Mouse (Mus musculus) spleen, postnatal 36 days (tissue): ENCODE results near the gene Hrh2.
A peak's percentile ranks its signal among the peaks of the same experiment; 100 is the strongest.

ENCODE experiments used
- DNase-seq, 2 experiments: peaks; one replicate each; pipeline ENCODE4 v3.0.0; 2022; ENCODE audit warnings: low spot score in 2 of 2, mixed read lengths in 1 of 2

The Hrh2 gene

DNA sequence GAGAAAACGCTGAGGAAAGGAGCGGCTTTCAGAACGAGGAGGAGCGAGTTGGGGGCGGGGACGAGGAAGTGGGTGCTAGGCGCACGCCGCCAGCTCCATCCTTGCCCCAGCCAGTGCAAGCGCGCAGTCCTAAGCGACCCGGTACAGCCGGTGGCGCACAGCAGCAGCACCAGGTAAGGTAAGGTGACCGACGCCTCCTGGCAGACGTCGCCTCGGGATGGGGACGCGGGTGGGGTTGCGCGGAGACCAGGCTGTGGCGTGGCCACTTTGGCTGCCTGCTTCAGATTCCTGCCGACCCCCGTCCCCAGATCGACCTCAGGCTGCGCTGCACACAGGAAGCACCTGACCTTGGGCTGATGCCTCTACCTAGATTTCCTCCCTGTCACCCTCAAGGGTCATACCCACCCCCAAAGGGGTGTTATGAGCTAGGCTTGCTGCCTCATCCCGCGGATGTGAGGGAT is at the start of gene Hrh2:
Gene Hrh2, plus strand, starts transcription at position 109 of the 461 bp plus-strand sequence.
- peak in 1 of 2 experiments; percentile 29 for DNase-seq

DNA sequence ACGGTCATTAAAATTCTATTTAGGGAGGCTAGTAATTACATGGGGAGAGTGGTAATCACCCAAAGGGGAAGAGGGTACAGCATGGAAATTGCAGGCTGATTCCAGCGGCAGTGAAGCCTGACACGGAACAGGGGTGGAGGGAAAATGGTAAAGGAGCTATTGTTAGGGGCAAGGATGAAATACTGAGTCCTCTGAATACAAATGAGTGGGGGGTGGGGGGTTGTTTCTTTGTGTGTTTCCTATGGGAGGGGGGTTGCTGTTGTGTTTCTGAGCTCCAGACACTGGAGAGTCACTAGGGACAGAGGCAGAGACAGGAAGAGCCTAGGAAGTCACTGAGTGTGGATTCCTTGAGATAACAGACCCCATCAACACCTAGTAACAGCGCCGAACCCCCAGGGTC is 48.1 kb upstream of the Hrh2 start:
- no peak for DNase-seq

DNA sequence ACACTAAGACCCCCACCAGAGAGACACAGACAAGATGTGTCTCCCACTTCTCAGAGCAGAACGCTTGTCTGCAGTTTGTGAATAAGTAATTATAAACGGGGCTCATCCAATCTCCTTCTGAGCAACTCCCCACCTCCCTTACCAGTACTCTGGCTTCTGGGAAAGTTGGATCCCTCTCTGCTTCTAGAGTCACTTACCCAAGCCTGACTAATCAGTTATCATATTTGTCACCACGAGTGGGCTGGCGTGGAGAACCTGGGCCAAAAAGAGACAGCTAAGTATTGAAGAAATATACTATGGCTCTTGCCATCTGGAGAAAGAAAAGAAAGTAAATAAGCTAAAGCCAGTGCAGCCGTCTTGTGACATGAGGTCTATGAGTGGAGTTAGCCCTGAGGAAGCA is 47.3 kb upstream of the Hrh2 start:
- no peak for DNase-seq

DNA sequence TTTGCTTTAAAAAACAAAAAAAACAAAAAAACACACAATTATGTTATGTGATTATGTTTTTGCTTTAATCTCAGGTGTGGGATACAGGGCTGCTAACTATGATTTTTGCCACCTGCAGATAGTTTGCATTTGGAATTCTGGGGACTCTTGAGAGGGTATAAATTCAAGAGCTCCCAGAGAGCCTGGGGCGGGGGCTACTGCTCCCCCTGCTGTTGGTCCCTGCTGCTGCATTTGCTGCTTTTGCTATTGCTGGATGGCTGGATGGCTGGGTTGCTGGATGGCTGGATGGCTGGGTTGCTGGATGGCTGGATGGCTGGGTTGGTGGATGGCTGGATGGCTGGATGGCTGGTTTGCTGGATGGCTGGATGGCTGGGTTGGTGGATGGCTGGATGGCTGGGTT is 44.6 kb upstream of the Hrh2 start:
- no peak for DNase-seq

DNA sequence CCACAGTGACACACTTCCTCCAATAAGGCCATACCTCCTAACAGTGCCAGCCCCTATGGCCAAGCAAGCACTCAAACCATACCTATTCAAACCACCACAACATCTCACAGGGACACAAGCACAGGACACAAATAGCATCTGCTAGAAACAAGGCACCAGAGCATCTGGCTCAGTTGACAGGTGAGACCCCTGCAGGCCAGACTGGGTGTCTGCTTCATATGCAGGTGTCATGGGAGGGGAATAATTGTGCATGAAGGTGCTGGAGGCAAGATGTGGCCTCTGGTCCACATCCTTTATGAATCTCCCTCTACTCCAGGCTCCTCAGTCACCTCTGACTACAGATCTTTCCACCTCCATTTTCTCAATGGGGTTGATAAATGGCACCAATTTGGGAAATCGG is 39.5 kb upstream of the Hrh2 start:
- no peak for DNase-seq

DNA sequence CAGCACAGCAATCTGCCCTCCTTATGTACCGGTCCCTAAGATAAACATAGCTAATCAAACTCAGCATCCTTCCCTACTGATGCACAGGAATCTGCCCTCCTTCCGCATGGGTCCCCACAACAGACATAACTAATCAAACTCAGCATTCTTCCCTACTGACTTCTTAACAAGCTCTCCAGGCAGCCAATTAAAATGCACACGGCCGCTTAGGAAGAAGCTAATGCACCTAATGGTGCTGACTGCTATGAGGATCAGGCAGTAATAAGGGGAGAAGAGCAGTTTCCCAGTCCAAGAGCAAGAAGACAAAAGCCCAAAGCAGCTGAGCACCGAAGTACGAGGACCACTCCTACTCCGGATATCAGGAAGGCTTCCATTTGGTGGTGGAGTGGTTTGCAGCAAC is 39.0 kb upstream of the Hrh2 start:
- DNase-seq: no peak

DNA sequence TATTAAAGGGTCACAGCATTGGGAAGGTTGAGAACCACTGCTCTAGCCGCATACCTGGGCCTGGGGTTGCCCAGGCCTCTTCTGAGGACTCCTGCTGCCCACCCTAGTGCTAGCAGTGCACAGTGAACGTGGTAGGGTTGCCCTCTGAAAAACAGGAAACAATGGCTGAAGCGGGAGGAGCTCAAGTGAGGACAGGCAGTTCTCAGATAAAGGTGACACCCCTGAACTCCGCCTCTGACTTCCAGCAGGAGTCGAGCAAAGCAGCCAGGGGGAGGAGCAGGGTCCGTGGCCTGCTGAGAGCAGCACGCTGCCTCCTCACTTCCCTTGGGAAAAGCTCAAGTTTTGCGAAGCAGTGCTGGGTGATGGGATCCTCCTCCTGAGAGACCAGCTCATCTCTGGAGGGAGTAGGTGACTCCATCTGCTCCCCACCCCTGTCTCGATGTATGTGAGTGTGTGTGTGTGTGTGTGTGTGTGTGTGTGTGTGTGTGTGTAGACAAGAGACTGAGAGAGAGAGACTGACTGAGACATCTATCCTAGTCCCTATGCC is 38.2 kb upstream of the Hrh2 start:
- no peak for DNase-seq

DNA sequence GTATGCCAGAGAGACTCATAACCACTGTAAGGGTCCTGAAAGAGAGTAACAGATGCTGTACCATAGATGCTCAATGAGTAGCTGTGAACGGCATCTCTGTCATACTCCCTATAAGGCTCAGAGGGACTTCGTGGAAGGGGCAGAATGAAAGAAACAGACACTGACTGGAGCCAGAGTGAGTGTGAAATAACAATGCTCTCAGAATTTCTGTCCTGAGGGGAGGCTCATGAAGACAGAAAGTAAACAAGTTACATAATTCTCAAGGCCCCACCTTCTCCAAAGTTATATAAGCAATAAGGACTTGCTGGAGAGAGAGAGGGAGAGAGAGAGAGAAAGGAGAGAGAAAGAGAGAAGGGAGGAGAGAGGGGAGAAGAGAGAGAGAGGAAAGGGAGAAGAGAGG is 36.1 kb upstream of the Hrh2 start:
- DNase-seq: no peak

DNA sequence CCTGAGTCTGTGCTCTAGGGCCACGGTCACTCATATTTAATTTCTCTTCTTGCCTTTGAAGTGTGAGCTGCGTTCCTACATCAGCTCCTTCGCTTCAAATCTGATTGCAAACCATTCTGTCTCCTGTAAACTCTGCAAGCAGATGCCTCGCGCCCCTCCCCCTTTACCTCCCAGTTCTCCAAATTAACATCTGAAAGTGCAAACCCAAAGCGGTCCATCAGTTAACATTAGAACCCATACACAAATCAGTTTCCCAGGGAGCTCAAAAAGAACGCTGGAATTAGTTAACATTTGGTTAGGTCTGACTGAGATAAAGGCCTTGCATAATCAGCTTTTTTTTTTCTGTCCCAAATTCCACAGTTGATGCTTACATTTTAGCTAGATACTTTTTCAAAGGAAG is 32.7 kb upstream of the Hrh2 start:
- DNase-seq: no peak

DNA sequence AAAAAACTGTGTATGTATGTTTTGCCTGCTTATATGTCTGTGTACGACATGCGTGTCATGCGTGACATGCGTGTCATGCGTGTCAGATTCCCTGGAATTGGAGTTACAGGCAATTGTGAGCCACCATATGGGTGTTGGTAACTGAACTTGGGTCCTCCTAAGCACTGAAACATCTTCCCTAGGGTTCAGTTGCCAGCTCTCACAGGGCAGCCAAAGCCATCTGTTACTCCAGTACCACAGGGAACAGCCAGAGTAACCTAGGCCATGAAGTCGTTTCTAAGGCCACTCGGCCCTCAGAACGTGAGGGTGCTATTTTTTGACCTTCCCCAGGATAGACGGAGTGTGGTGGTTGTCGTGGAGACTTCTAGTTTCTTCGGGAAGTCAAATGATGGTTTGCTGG is 32.2 kb upstream of the Hrh2 start:
- no peak for DNase-seq

DNA sequence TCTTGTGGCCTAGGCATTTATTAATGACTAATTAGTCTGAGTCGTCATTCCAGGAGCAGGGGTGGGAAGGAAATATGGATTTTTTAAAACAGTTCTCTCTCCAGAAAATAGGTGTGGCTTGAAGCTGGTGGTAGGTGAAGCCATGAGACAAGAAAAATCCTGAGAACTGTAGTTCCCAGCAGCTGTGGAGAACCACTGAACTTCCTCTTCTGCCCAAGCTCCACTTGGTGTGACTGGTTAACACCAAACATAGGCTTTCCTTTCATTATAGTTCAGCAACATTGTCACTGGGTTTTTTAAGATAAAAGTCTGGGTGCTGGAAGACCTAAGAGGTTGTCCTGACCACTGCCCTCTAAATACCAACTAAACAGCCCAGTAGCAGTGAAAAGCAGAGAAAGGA is 31.4 kb upstream of the Hrh2 start:
- DNase-seq: no peak

DNA sequence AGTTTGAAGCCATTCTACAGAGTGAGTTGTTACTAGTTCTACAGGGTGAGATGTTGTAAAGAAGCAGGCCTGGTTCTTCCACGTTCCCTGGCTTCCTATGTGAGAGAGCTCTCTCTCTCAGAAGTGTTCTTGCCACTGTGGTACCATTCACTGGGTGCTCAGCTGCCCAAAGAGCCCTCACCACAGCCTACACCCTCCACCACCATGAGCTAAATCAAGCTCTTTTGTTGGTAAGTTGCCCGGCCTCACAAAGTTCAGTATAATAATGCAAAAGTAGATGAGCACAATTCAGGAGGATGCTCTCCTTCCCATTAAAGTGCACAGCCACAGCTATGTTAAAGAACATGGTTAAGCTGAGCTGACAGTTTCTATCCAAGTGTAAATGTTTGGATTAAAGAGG is 30.4 kb upstream of the Hrh2 start:
- no peak for DNase-seq

DNA sequence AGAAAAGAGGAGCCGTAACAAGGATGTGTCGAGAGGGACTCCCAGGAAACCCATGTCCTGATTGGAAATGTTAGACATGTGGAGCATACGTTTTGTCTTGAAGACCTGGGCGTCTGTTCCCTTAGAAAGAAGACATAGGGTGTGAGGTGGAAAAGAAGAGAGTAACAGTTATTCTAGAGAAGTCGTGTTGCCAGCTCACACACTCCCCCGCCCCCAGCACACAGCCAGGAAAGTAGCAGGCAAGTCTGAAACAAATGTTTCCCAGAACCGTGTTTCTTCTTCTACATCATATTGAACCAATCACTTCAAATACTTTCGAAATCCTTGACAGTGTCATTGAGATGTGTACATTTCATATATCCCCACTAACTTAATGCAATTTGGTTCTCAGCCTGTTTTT is 28.6 kb upstream of the Hrh2 start:
- DNase-seq: no peak

DNA sequence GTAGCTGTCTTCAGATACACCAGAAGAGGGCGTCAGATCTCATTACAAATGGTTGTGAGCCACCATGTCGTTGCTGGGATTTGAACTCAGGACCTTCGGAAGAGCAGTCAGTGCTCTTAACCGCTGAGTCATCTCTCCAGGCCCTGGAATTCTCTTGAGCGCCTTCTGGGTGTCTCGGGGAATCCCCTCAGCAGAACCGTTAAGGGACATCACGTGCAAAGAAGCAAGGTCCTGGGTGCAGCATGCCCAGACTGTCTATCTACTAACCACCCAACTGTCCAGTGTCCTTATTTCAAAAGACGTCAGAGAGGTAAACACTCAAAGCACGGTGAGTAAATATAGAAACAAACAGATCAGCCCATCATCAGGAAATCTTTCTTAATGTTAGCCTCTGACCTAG is 27.5 kb upstream of the Hrh2 start:
- no peak for DNase-seq

DNA sequence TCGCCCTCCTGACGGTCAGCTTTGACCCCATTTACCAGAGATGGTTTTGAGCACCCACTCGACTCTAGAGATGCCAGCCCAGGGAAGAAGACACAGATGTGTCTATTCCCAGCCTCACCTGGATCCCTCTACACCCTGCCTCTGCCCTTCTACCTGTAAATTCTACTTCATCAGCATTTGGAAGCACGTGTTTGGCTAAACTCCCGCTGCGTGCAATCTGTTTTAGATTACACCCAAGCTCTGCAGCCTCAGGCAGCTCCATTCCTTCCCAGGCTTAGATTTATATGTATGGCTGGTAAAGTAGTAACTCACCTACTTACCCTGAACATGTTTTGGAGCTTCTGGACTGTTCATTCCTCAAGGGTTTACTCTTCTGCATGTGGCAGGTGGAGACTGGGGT is 26.9 kb upstream of the Hrh2 start:
- no peak for DNase-seq

DNA sequence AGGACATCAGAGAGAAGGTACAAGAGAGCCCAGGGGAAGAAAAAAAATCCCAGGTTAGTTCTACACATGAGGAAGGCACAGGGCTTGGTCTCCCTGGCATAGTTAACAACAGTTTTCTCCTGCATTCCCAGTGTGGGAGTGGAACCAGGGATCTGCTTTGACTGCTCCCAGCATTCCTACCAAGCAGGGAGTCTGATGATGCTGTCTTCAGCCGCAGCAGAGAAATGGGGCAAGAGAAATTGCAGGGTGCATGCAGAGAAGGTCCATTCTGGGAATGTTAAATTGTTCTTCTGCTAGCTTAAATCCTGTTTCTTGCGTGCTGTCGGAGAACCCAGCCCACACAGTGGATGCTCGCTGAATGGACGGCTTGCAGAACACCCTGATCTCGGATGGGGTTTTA is 26.2 kb upstream of the Hrh2 start:
- DNase-seq: no peak

DNA sequence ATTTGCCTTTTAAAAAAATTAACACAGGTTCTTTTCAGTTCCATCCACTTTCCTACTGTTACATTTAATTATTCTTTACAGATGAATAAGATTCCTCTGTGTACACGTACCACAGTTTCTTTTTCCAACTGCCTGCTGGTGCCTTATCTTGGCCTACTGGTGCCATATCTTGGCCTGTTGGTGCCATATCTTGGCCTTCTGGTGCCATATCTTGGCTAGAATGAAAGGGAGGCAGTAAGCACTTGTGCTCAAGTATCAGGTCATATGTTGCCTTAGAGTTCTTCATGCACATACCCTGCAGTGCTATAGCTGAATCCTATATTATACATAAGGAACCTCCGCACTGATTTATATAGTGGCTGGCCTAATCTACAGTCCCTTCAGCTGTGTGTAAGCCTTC is 24.9 kb upstream of the Hrh2 start:
- DNase-seq: no peak

DNA sequence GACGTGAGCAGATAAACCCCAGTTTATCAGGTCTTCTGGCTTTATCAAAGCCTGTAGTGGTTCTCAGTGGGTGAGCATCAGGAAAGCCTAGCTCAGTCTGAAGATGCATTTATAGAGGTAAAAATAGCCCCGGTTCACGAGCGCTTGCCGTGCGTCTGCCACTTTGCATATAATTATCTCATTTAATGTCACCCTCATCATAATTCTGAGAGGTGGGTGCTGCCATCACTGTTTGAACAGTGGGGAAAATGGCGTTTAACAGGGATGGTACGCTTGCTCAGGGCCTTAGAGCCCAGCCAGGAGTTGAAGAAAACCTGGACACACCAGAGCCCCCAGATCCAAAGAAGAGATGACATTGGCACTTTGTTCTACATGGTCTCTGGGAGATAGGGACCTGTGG is 23.3 kb upstream of the Hrh2 start:
- DNase-seq: no peak

DNA sequence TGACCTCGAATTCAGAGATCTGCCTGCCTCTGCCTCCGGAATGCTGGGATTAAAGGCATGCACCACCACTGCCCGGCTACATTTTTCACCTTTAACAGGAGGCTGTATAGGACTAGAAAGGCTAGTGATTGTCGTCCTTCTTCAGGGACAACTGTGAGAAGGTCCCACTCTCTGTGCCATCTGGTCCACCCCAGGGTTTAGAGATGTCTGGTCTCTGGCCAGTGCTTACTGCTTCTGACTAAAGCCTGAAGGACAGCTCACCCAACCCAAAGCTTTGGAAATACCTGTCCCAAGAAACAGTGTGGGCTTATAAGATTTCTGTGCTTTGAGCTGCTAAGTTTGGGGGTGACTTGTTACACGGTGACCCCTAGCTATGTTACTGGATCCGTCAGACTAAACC is 21.6 kb upstream of the Hrh2 start:
- no peak for DNase-seq

DNA sequence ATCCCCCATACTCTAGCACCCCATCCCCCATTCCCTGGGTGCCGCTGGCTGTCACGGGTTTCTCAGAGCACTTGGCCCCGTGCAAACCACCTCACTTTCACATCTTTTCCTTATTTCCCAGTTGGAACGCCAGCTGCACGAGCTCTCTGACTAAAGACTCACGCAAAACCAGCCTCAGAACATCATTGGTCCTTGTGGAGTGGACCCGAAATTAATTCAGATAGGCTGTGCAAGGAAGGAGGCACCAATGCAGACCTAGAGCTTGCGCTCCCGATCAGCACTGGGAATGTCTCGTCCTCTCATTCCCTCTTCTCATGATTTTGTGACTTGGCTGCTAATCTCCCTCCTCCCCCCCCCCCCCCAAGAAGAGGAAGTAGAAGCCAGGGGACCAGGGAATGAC is 20.6 kb upstream of the Hrh2 start:
- DNase-seq: no peak

DNA sequence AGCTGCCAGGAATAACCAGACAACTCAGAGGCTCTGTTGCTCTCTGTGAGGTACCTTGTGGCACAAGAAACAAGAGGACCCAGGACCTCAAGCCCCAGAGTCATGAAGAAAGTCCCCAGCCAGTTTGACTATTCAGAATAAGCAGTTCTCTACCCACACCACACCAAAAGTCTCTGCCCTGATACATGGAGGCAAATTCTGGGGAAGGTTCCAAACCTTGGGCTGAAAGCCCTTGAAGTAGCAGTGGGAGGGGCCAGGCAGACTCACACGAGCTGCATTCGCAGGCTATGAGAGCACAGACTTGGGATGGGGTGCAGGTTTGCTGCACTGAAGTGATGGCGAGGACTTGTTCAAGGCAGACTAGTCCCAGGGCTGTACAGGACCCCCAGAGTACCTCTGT is 20.2 kb upstream of the Hrh2 start:
- no peak for DNase-seq

DNA sequence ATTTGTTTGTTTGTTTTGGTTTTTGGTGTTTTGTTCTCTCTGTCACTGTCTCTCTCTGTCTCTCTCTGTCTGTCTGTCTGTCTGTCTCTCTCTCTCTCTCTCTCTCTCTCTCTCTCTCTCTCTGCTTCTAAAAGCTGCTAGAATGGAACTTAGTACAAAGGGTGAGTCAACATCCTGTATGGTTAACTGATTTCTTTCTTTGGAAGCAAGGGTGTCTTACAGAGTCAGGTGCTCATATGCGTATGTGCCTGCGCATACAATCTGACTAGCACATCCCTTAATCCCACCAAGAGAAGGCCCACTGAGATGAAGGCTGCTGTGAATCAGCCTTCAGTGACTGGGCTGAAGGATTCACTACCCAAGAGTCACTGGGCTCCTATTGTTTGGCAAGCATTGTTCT is 18.0 kb upstream of the Hrh2 start:
- no peak for DNase-seq

DNA sequence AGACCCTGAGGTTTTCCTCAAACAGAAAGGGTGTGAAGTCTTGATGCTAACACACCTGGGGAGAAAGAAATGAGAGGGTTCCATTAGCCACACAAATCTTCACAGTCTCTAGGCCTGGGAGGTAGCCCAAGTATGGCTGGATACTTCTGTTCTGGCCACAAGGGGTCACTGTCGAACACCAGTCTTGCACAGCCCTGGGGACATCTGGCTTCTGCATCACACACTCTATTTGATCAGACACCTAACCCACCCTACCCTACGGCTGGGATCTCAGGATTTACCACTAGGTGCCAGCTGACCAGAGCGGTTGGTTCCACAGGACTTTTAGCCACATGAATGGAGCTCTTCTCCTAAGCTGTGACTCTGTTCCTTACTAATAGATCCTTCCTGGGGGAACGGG is 17.2 kb upstream of the Hrh2 start:
- peak in 1 of 2 experiments; percentile 17 for DNase-seq

DNA sequence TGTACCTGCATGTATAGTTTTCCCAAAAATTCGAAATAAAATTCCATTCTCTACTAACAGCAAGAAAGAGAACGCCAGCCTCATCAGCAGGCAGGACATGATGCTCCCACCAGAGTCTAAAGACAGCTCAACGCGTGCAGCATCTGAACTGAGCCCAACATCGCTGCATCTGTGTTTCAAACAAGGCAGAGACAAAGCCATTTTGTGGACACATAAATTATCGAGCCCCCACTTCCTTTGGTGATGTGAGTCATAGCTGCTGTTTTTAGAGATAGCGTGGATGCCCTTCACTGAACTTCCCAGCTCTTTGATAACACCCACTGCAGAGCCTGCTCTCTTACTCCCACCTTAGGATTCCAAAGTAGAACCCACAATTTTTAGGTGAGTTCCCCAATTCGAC is 16.5 kb upstream of the Hrh2 start:
- no peak for DNase-seq
